Mouse (Mus musculus) kidney, embryonic 16.5 days (tissue): ENCODE measurements around the gene Eif2ak2. TPM values are rescaled to one million over a fixed set of nuclear protein-coding genes. Genes with fewer than 3 reads are reported as not detected.

Experiments used
- ATAC-seq: fragments of 200-750 bp; cut with Nextera tagmentation; 2 replicates; pipeline ENCODE4 v1.8.0; 2017; ENCODE audit warnings: moderate TSS enrichment; ENCODE audit not compliant: low FRiP score, low TSS enrichment
- H3K27ac ChIP-seq: fragments of 300-500 bp; sonication (generic); 2 replicates; pipeline ENCODE4 v1.5.1; 2014; ENCODE audit warnings: low read length
- H3K27me3 ChIP-seq: fragments of 300-500 bp; sonication (generic); 2 replicates; pipeline ENCODE4 v1.6.1; 2014; ENCODE audit warnings: low read length, control low read depth, mixed read lengths; ENCODE audit not compliant: insufficient read depth
- H3K36me3 ChIP-seq: fragments of 300-500 bp; sonication (generic); 2 replicates; pipeline ENCODE4 v1.6.1; 2014; ENCODE audit warnings: low read length, control low read depth, mixed read lengths; ENCODE audit not compliant: insufficient read depth
- H3K4me1 ChIP-seq: fragments of 300-500 bp; sonication (generic); 2 replicates; pipeline ENCODE4 v1.6.1; 2014; ENCODE audit warnings: low read length, control low read depth, mixed read lengths; ENCODE audit not compliant: insufficient read depth
- H3K4me2 ChIP-seq: fragments of 300-500 bp; sonication (generic); replicated peaks from 2 replicates; pipeline ENCODE4 v1.6.1; 2014; ENCODE audit warnings: low read depth, low read length
- H3K4me3 ChIP-seq: fragments of 300-500 bp; sonication (generic); 2 replicates; pipeline ENCODE4 v1.5.1; 2014; ENCODE audit warnings: mild to moderate bottlenecking, low read length
- H3K9ac ChIP-seq: fragments of 300-500 bp; sonication (generic); replicated peaks from 2 replicates; pipeline ENCODE4 v1.6.1; 2014; ENCODE audit warnings: low read length
- H3K9me3 ChIP-seq: fragments of 300-500 bp; sonication (generic); 2 replicates; pipeline ENCODE4 v1.6.1; 2016; ENCODE audit warnings: low read length, control low read depth
- WGBS: fragments of 180-500 bp; shearing (Covaris S2); extraction: QIAGEN DNeasy Blood & Tissue Kit; methylation state at CpG from one replicate; pipeline ENCODE4 v1.1.7; 2014; 5-methylcytosine and 5-hydroxymethylcytosine counted together
- polyA plus RNA-seq: library from polyadenylated mRNA; unstranded; fragments of >200 nt; fragmentation: Nextera tagmentation; extraction: Ambion mirVana; gene quantifications from 2 replicates; pipeline ENCODE4 v1.2.1, GENCODE M21; 2015

The Eif2ak2 gene
- polyA plus RNA-seq, 1 experiment from 2014 or later, result 8.8 TPM

DNA sequence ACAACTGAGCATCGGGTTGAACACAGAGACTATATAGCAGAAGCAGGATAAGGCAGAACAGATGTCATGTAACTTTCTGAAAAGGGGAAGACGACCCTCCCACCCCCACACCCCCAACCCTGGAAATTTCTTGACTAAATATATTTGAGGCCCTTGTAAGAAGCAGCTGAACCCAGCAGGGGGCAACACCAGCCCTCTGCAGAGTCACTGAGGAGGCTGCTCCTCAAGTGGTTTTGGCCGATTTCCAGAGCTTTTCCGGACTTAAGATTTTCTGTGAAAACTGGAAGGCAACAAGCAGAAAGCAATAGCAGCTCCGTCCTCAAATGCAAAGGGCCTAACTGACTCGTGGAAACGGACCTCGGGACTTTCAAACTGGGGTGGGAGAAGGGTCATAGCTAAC, 13.0 kb upstream of the Eif2ak2 start:
- H3K27ac ChIP-seq, result no peak overlapping the region
- H3K4me3 ChIP-seq, result peak overlapping the region; percentile 18; the same call in 1 of the 2 replicates
- no peaks in the 10 kb centered on the region for H3K27me3 ChIP-seq
- H3K4me1 ChIP-seq, result no peaks in the 10 kb centered on the region
- peak; percentile 49; the same call in 1 of the 2 replicates for ATAC-seq
- peak overlapping the region; percentile 52; the same call in 1 of the 2 replicates for H3K9ac ChIP-seq
- peak overlapping the region; percentile 47 for H3K4me2 ChIP-seq
- no peaks in the 10 kb centered on the region for H3K36me3 ChIP-seq
- no peaks in the 10 kb centered on the region for H3K9me3 ChIP-seq
- 23% methylated on average over 8 of the region's 8 CpGs for WGBS

DNA sequence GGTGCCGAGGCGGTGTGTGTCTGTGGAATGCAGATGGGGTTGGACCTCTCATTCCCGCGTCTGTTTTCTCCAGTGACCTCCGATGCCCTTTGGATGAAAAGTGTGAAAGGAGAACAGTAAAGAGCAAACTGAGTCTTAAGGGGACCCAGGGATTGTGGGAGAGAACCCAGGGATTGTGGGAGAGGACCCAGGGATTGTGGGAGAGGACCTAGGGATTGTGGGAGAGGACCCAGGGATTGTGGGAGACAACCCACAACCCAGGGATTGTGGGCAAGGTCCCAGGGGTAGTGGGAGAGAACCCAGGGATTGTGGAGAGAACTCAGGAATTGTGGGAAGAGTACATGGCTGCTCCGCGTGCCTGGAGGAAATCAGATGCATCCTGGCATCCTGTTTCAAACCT, 12.6 kb upstream of the Eif2ak2 start:
- Histone ChIP-seq H3K4me2 (peak overlapping the region; percentile 47; the same call in 1 of the 2 replicates), H3K4me1 (no peaks in the 10 kb centered on the region), H3K9ac (0 out of 2 replicates have a peak overlapping the region, but pooled peaks have one; percentile 52), H3K36me3 (no peaks in the 10 kb centered on the region), H3K9me3 (no peaks in the 10 kb centered on the region), H3K27me3 (no peaks in the 10 kb centered on the region), H3K27ac (no peak overlapping the region), H3K4me3 (no peak overlapping the region)
- ATAC-seq, result no peak
- 78% methylated on average over 7 of the region's 7 CpGs for WGBS

DNA sequence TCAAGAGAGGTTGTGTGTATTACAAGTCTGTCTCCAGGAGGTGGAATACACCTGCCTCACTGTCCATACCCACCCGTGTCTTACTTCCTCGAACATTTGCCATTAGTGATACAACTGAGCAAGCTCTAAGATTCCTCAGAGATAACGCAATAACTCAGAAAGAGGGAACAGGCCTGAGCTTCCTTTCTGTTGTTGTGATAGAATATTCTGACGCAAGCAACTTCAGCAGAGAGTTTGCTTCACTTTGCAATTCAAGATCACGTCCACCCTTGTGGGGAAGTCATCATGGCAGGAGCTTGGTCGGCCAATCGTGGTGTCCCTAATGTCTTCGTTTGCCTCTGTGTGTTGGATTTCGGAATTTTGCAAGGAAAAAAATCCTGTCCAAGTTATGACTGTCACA, 8.6 kb upstream of the Eif2ak2 start:
- no peak overlapping the region for H3K4me2 ChIP-seq
- no peak overlapping the region for H3K9ac ChIP-seq
- no peaks in the 10 kb centered on the region for H3K9me3 ChIP-seq
- no peaks in the 10 kb centered on the region for H3K4me1 ChIP-seq
- 85% methylated on average over 9 of the region's 9 CpGs for WGBS
- no peaks in the 10 kb centered on the region for H3K27me3 ChIP-seq
- H3K36me3 ChIP-seq, result no peaks in the 10 kb centered on the region
- no peak overlapping the region for H3K4me3 ChIP-seq
- no peak overlapping the region for H3K27ac ChIP-seq
- ATAC-seq, result no peak

DNA sequence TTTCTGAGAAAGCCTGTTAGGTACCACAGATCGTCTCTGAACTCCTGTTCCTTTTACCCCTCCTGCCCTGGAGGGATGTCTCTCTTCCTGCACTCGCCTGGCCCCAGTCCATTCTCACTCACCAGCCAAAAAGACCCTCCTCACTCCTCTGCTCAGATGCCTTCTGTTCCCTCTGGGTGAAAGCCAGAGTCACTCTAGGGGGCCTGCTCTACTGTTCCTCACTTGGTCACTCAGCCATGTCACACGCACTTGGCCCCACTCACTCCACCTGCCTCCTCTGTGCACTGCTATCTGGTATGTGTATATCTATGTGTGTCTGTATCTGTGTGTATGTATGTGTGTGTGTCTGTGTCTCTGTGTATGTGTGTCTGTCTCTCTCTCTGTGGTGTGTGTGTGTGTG, 6.8 kb upstream of the Eif2ak2 start:
- no peak overlapping the region for H3K4me3 ChIP-seq
- no peak for ATAC-seq
- 38% methylated on average over 3 of the region's 3 CpGs for WGBS

DNA sequence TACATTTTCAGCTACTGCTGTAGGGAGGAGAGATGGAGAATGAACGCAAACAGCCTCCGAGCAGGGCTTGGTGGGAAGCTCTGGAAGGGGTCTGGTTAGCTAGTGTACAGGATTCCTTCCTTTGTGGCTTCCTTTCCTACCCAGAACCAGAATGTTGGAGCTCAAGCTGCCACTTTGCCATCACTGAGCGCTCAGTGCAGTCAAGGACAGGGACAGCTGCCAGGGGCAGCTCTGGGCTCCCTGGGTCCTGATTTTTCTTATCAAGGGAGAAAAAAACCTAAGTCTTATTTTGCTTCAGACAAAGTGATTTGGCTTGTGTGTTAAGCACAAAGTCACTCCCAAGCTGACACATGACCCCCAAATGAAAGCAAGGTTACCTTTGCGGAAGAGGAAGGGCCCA, 6.2 kb upstream of the Eif2ak2 start:
- Histone ChIP-seq H3K27ac (no peak overlapping the region), H3K4me1 (no peaks in the 10 kb centered on the region), H3K4me3 (no peak overlapping the region), H3K27me3 (no peaks in the 10 kb centered on the region), H3K4me2 (no peak overlapping the region), H3K9me3 (peaks cover 3% of the 10 kb centered on the region; the same call in 1 of the 2 replicates), H3K9ac (no peak overlapping the region), H3K36me3 (no peaks in the 10 kb centered on the region)
- 86% methylated on average over 4 of the region's 4 CpGs for WGBS
- ATAC-seq, result no peak

More for the DNA sequence above, 6.8 kb upstream of the Eif2ak2 start:
- Histone ChIP-seq H3K36me3 (no peaks in the 10 kb centered on the region), H3K9me3 (peaks cover 3% of the 10 kb centered on the region; the same call in 1 of the 2 replicates), H3K9ac (no peak overlapping the region), H3K27me3 (no peaks in the 10 kb centered on the region), H3K4me2 (no peak overlapping the region), H3K27ac (no peak overlapping the region), H3K4me1 (no peaks in the 10 kb centered on the region)

DNA sequence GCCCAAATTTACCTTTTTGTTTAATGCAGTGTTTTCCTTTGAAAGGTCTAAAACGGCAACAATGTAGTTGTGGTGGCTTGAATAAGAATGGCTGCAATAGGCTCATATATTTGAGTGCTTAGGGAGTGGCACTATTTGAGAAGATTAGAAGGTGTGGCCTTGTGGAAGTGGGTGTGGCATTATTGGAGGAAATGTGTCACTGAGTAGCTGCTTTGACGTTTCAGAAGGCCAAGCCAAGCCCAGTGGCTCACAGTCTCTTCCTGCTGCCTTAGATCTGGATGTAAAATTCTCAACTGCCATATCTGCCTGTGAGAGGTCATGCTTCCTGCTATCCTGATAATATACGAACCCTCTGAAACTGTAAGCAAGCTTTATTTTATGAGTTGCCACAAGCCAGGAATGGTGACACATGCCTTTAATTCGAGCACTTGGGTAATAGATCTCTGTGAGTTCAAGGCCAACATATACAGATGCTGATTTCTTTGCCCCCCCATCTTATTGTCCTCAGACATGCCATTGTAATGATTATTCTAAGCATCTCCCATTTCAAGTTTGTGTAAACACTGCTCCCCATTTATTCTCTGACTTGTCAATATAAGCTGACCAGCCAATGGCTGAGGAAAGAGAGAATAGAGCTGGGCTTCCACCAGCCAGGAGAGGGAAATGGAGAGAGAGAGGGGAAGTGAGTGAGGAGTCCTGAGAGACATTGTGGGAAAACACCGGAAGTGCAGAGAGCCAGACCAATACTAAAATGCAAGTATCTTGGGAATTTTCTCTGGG, 3.1 kb upstream of the Eif2ak2 start:
- peaks cover 10% of the 10 kb centered on the region; the same call in 1 of the 2 replicates for H3K4me1 ChIP-seq
- no peak for ATAC-seq
- H3K9me3 ChIP-seq, result peaks cover 3% of the 10 kb centered on the region; the same call in 1 of the 2 replicates
- H3K9ac ChIP-seq, result no peak overlapping the region
- H3K27ac ChIP-seq, result no peak overlapping the region
- 80% methylated on average over 5 of the region's 5 CpGs for WGBS
- H3K36me3 ChIP-seq, result no peaks in the 10 kb centered on the region
- no peak overlapping the region for H3K4me3 ChIP-seq
- H3K4me2 ChIP-seq, result no peak overlapping the region
- no peaks in the 10 kb centered on the region for H3K27me3 ChIP-seq

DNA sequence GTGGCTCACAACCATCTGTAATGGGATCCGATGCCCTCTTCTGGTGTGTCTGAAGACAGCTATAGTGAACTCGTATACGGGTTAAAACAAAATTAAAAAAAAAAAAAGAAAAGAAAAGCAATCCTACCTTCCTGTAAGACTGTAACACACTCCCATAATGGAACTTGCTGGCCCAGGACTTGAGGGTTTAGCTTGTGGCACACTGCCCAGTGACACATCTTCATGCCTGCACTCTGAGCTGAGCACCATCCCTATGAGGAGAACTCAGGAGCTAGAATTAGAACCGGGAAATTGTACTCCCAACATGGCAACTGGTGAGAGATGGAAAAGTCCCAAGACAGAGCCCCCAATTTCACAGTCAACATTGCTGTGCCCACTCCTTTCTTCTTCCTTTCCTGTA, 918 bp upstream of the Eif2ak2 start:
- H3K4me1 ChIP-seq, result peaks cover 10% of the 10 kb centered on the region; the same call in 1 of the 2 replicates
- no peak overlapping the region for H3K9ac ChIP-seq
- H3K36me3 ChIP-seq, result peaks cover under 1% of the 10 kb centered on the region; the same call in 1 of the 2 replicates
- H3K27me3 ChIP-seq, result no peaks in the 10 kb centered on the region
- 87% methylated on average over 4 of the region's 4 CpGs for WGBS
- peaks cover 3% of the 10 kb centered on the region; the same call in 1 of the 2 replicates for H3K9me3 ChIP-seq
- no peak overlapping the region; the same call in 1 of the 2 replicates for H3K27ac ChIP-seq
- H3K4me2 ChIP-seq, result no peak overlapping the region
- no peak for ATAC-seq
- H3K4me3 ChIP-seq, result no peak overlapping the region

DNA sequence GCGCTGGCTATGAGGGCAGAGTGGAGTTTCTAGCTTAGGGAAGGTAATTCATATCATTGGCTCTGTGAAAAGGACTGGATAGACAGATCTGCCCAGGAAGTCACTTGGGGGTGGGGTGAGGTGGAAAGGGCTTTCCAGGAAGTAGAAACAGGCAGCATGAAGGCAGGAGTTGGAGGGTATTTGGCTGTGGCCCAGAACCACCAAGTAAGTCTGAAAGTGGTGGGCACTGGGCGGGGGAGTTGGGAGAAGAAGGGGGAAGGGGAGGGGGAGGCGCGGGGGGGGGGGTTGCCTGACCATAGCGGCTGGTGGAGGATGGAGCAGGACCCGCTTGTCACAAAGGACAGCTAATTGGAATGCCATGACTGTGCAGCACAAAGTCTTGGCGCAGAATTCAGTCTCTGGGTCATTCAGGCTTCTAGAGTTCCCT, 482 bp downstream of the Eif2ak2 start:
- Histone ChIP-seq H3K9me3 (peaks cover 3% of the 10 kb centered on the region; the same call in 1 of the 2 replicates), H3K9ac (peak overlapping the region; percentile 75), H3K27me3 (no peaks in the 10 kb centered on the region), H3K4me3 (peak overlapping the region; percentile 66), H3K4me1 (peaks cover 10% of the 10 kb centered on the region; the same call in 1 of the 2 replicates), H3K4me2 (peak overlapping the region; percentile 54), H3K27ac (peak overlapping the region; percentile 81), H3K36me3 (peaks cover 8% of the 10 kb centered on the region)
- WGBS, result 19% methylated on average over 3 of the region's 7 CpGs
- ATAC-seq, result peak; percentile 67

DNA sequence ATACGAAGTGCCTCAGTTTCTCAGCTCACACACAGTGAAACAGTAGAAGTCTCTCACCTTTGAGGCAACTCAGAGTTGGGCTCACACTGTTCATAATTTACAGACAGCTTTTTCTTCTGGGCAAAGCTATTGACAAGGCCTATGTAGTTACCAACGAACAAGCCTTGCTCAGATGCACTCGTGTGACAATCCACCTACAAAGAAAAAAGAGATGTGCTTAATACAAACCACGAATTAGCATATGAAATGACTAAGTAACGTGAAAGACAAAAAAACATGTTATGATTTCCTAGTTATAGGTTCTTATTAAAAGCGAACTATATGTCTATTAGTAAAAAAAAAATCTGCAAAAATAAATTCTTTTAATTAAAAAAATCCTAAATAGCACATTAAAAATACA, 8.5 kb downstream of the Eif2ak2 start:
- H3K27ac ChIP-seq, result no peak overlapping the region
- H3K36me3 ChIP-seq, result peaks cover 27% of the 10 kb centered on the region
- no peak for ATAC-seq
- H3K27me3 ChIP-seq, result no peaks in the 10 kb centered on the region
- H3K4me2 ChIP-seq, result no peak overlapping the region
- no peaks in the 10 kb centered on the region for H3K4me1 ChIP-seq
- H3K9ac ChIP-seq, result no peak overlapping the region
- WGBS, result 94% methylated on average over 6 of the region's 6 CpGs
- H3K4me3 ChIP-seq, result no peak overlapping the region
- H3K9me3 ChIP-seq, result no peaks in the 10 kb centered on the region

DNA sequence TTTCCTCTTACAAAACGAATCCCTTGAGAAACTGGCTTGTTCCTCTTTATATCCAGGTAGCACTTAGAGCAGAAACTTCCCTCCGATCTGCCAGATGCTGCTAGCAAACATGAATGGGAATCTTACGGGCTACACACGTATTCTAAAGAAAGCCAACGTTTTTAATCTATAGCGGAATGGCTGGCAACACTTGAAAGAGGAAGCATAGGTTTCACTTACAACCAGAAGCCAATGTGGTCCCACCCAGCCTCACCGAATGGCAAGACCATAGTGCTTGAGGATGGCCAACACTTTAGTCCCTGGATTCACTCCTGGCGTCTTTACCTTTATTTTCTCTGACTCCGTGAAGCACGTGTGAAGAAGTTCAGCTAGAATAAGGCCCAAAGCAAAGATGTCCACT, 26.1 kb downstream of the Eif2ak2 start:
- Histone ChIP-seq H3K36me3 (peaks cover 38% of the 10 kb centered on the region), H3K4me3 (no peak overlapping the region), H3K4me2 (no peak overlapping the region), H3K27me3 (no peaks in the 10 kb centered on the region), H3K9ac (no peak overlapping the region), H3K4me1 (no peaks in the 10 kb centered on the region), H3K9me3 (no peaks in the 10 kb centered on the region), H3K27ac (no peak overlapping the region)
- ATAC-seq, result no peak
- WGBS, result 92% methylated on average over 10 of the region's 10 CpGs
